Mouse (Mus musculus) heart, adult 2 months (tissue): ENCODE measurements around the gene Dlgap5. TPM values are rescaled to one million over a fixed set of nuclear protein-coding genes. Genes with fewer than 3 reads are reported as not detected.
A peak's percentile ranks its signal among the peaks of the same experiment; 100 is the strongest.

Experiments used
- DNase-seq, 2 experiments: peaks; one replicate each; pipeline ENCODE4 v3.0.0; 2021
- H3K27ac ChIP-seq: fragments of 200-600 bp; 2 replicates; pipeline ENCODE4 v1.8.1; 2022
- H3K27me3 ChIP-seq: fragments of 200-500 bp; 2 replicates; pipeline ENCODE4 v1.6.1; 2012; ENCODE audit warnings: mild to moderate bottlenecking, low read length, inconsistent platforms, mixed read lengths; ENCODE audit not compliant: control insufficient read depth, insufficient read depth
- H3K36me3 ChIP-seq: fragments of 200-500 bp; 2 replicates; pipeline ENCODE4 v1.6.1; 2012; ENCODE audit warnings: low read length, inconsistent platforms; ENCODE audit not compliant: control insufficient read depth, insufficient read depth
- H3K4me1 ChIP-seq: fragments of 200-500 bp; 2 replicates; pipeline ENCODE4 v1.6.1; 2011; ENCODE audit warnings: low read length; ENCODE audit not compliant: control insufficient read depth, insufficient read depth
- H3K4me3 ChIP-seq: fragments of 200-600 bp; 2 replicates; pipeline ENCODE4 v1.8.1; 2022
- H3K79me2 ChIP-seq: fragments of 200-500 bp; replicated peaks from 2 replicates; pipeline ENCODE4 v1.6.1; 2012; ENCODE audit warnings: mild to moderate bottlenecking, inconsistent platforms, low read length, moderate library complexity, mixed read lengths; ENCODE audit not compliant: control insufficient read depth, insufficient read depth
- H3K9ac ChIP-seq: fragments of 200-500 bp; 2 replicates; pipeline ENCODE4 v1.6.1; 2012; ENCODE audit warnings: low read depth, mild to moderate bottlenecking, control low read depth, inconsistent platforms, low read length, mixed read lengths
- CTCF ChIP-seq: fragments of 200-600 bp; IDR thresholded peaks from 2 replicates; pipeline ENCODE4 v1.8.1; 2022; ENCODE audit warnings: antibody characterized with exemption, mild to moderate bottlenecking, moderate library complexity
- EP300 ChIP-seq: fragments of 200-500 bp; IDR thresholded peaks from 2 replicates; pipeline ENCODE4 v1.6.1; 2011; ENCODE audit warnings: low read depth, low read length, control low read depth; ENCODE audit not compliant: insufficient read depth
- POLR2A ChIP-seq: fragments of 200-500 bp; IDR thresholded peaks from 2 replicates; pipeline ENCODE4 v1.6.1; 2011; ENCODE audit warnings: mild to moderate bottlenecking, low read depth, low read length, control low read depth; ENCODE audit not compliant: insufficient read depth
- WGBS: fragments of 180-500 bp; shearing (Covaris S2); methylation state at CpG from one replicate; pipeline ENCODE4 v1.1.7; 2018; 5-methylcytosine and 5-hydroxymethylcytosine counted together
- intact Hi-C: fragments of 180-260 bp; cut with DNase I; formaldehyde crosslinking; loops from one replicate; pipeline ENCODE4 v1.15.1; 2025
- polyA plus RNA-seq: library from polyadenylated mRNA; depleted of rRNA; stranded (reverse); fragments of >200 nt; gene quantifications from 2 replicates; pipeline ENCODE4 v1.2.3, GENCODE M21; 2012
- total RNA-seq, 2 experiments: library from RNA; stranded (reverse); gene quantifications; 2 replicates each; pipeline ENCODE4 v1.2.3; 2021

Gene Dlgap5
- total and polyA plus RNA-seq, 3 experiments, result 0.06 to 0.89 (median 0.21) TPM

DNA sequence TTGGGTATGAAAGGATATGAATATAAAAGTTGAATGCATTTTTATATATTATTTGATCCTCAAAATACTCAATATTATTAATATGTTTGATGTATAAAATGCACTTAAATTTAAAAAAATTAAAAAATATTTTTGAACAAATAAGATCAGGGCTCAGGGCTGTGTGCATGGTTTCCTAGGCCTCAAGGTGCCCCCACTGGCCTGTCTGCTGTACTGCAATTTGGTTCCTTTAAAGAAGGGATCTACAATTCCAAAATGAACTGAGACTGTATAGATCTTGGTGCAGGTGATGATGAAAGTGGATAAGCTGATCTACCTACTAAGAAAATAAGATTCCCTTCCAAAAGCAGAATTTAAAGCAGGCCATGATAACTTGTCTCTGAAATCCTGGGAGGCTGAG is 14.8 kb upstream of the Dlgap5 start:
- no peaks in the 10 kb centered on the region for H3K79me2 ChIP-seq
- H3K36me3 ChIP-seq, result no peaks in the 10 kb centered on the region
- H3K27ac ChIP-seq, result no peak overlapping the region
- TF ChIP-seq CTCF (peak; percentile 56), POLR2A (no peak)
- intact Hi-C loops, result no loop called here
- no peaks in the 10 kb centered on the region for H3K4me1 ChIP-seq
- no peak overlapping the region for H3K4me3 ChIP-seq
- no peak overlapping the region for H3K9ac ChIP-seq
- DNase-seq, result no peak
- H3K27me3 ChIP-seq, result no peaks in the 10 kb centered on the region

DNA sequence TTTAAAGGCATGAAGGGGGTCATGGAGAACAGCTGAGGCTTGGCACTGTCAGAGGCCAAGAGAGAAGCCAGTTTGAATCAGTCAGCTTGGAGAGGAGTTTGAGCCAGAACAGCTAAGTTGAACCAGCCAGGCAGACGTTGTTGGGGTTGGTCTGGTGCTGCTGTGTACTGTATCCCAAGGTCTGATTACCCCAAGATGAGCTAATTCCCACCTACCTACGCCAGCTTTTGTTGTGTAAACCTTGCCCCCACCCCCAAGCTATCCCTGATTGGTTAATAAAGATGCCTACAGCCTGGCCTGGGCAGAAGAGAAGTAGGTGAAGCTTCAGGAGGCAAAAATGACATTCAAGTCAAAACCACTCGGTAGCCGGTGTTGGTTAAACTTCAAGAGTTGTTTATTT is 4.3 kb upstream of the Dlgap5 start:
- WGBS, result 67% methylated on average over 4 of the region's 4 CpGs
- Histone ChIP-seq H3K27me3 (no peaks in the 10 kb centered on the region), H3K27ac (no peak overlapping the region), H3K9ac (no peak overlapping the region), H3K4me1 (peaks cover 1% of the 10 kb centered on the region; the same call in 1 of the 2 replicates), H3K79me2 (no peaks in the 10 kb centered on the region), H3K4me3 (no peak overlapping the region), H3K36me3 (no peaks in the 10 kb centered on the region)
- TF ChIP-seq POLR2A, result no peak
- TF ChIP-seq EP300, result no peak
- no peak for TF ChIP-seq CTCF
- DNase-seq, result no peak
- intact Hi-C loops, result no loop called here

- Histone ChIP-seq H3K79me2 (no peaks in the 10 kb centered on the region), H3K36me3 (no peaks in the 10 kb centered on the region), H3K27ac (no peak overlapping the region), H3K27me3 (no peaks in the 10 kb centered on the region), H3K4me1 (peaks cover 1% of the 10 kb centered on the region; the same call in 1 of the 2 replicates), H3K4me3 (no peak overlapping the region), H3K9ac (no peak overlapping the region)
- no peak for DNase-seq
- 35% methylated on average over 2 of the region's 2 CpGs for WGBS
- intact Hi-C loops, result no loop called here
- TF ChIP-seq EP300 (no peak), CTCF (no peak), POLR2A (no peak)
These were observed 3.4 kb upstream of the Dlgap5 start for GRCm38 (mm10) chr14:47421606-47422005.

DNA sequence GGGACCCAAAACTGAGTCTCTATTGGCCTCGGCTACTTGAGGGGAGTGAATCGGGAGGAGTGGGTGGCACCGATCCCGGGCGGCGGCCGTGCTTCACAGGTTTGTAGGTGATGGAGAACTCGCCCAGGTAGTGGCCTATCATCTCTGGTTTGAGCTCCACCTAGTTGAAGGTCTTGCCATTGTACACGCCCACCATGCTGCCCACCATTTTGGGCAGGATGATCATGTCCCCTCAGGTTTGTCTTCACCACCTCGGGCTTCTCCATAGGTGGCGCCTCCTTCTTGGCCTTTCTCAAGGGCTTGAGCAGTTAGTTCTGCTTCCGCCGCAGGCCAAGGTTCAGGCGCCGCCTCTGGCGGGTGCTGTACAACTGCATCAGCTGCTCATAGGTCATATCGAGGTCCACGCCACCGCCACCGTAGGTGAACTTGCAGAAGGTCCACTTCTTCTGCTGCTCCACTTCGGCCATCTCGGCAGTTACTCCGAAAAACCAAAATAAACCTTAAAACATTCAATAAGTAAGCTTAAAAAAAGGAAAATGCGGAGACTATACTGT is 1.6 kb upstream of the Dlgap5 start:
- 92% methylated on average over 24 of the region's 24 CpGs for WGBS
- intact Hi-C loops, result loop anchor here (5.0 kb wide), 2 partner anchors 53 to 142 kb away; partner anchors contain the start of genes Socs4 and Wdhd1
- no peak for DNase-seq

GRCm38 (mm10) chr14:47419034-47419625 is 923 bp upstream of the Dlgap5 start:
- intact Hi-C loops, result loop anchor here (5.0 kb wide), 2 partner anchors 53 to 142 kb away; partner anchors contain the start of genes Socs4 and Wdhd1
- TF ChIP-seq POLR2A (no peak), CTCF (no peak), EP300 (no peak)
- Histone ChIP-seq H3K27me3 (no peaks in the 10 kb centered on the region), H3K79me2 (no peaks in the 10 kb centered on the region), H3K9ac (no peak overlapping the region), H3K27ac (no peak overlapping the region), H3K36me3 (no peaks in the 10 kb centered on the region), H3K4me1 (peaks cover 1% of the 10 kb centered on the region; the same call in 1 of the 2 replicates), H3K4me3 (no peak overlapping the region)
- 80% methylated on average over 9 of the region's 9 CpGs for WGBS
- no peak for DNase-seq

More for the DNA sequence above, 1.6 kb upstream of the Dlgap5 start:
- Histone ChIP-seq H3K27me3 (no peaks in the 10 kb centered on the region), H3K79me2 (no peaks in the 10 kb centered on the region), H3K27ac (no peak overlapping the region), H3K9ac (no peak overlapping the region), H3K4me1 (peaks cover 1% of the 10 kb centered on the region; the same call in 1 of the 2 replicates), H3K4me3 (no peak overlapping the region), H3K36me3 (no peaks in the 10 kb centered on the region)
- TF ChIP-seq POLR2A, result no peak
- no peak for TF ChIP-seq EP300
- TF ChIP-seq CTCF, result no peak

- peak overlapping the region; percentile 5; the same call in 1 of the 2 replicates for H3K9ac ChIP-seq
- peak overlapping the region; percentile 47 for H3K27ac ChIP-seq
- TF ChIP-seq CTCF (no peak), POLR2A (no peak), EP300 (no peak)
- H3K4me3 ChIP-seq, result peak overlapping the region; percentile 52
- no peaks in the 10 kb centered on the region for H3K36me3 ChIP-seq
- intact Hi-C loops, result loop anchor here (5.0 kb wide), 2 partner anchors 54 to 141 kb away; partner anchors contain the start of genes Socs4 and Wdhd1
- DNase-seq, result no peak
- 32% methylated on average over 5 of the region's 5 CpGs for WGBS
- peaks cover 1% of the 10 kb centered on the region; the same call in 1 of the 2 replicates for H3K4me1 ChIP-seq
- H3K27me3 ChIP-seq, result no peaks in the 10 kb centered on the region
- H3K79me2 ChIP-seq, result no peaks in the 10 kb centered on the region
These were observed 422 bp upstream of the Dlgap5 start for GRCm38 (mm10) chr14:47418666-47418991.
